Mouse (Mus musculus) MEL (cell line): Measurements from ENCODE around the gene Kdm6b. TPM values are rescaled to one million over a fixed set of nuclear protein-coding genes. Genes with fewer than 3 reads are reported as not detected.

ENCODE experiments used
- DNase-seq: peaks from one replicate; pipeline ENCODE4 v3.0.0; 2011; ENCODE audit warnings: low read depth, low spot score
- H3K27ac ChIP-seq: 2 replicates; pipeline ENCODE4 v1.5.1; 2012; ENCODE audit warnings: low read depth, mild to moderate bottlenecking, control low read depth, low read length, moderate library complexity; ENCODE audit not compliant: control insufficient read depth
- H3K27me3 ChIP-seq, 2 experiments: fragments of 150-350 bp in 1 of 2; sonication (generic) in 1 of 2; 2 replicates each; pipeline ENCODE4 v1.6.1; 2012; ENCODE audit warnings: low read length in 2 of 2, mild to moderate bottlenecking in 2 of 2, improper control_type of control experiment in 1 of 2, moderate library complexity in 1 of 2; ENCODE audit not compliant: insufficient read depth in 2 of 2, control insufficient read depth in 1 of 2
- H3K36me3 ChIP-seq, 2 experiments: 2 replicates each; pipeline ENCODE4 v1.6.1; 2012 to 2014; ENCODE audit warnings: low read length in 2 of 2, improper control_type of control experiment in 1 of 2, inconsistent platforms in 1 of 2, mild to moderate bottlenecking in 1 of 2; ENCODE audit not compliant: insufficient read depth in 2 of 2, control insufficient read depth in 1 of 2
- H3K4me1 ChIP-seq, 2 experiments: fragments of 150-350 bp in 1 of 2; sonication (generic) in 1 of 2; 2 replicates each; pipeline ENCODE4 v1.6.1; 2012; ENCODE audit warnings: low read length in 2 of 2, improper control_type of control experiment in 1 of 2, mild to moderate bottlenecking in 1 of 2; ENCODE audit not compliant: insufficient read depth in 2 of 2, control insufficient read depth in 1 of 2
- H3K4me3 ChIP-seq, 2 experiments: fragments of 150-350 bp in 1 of 2; sonication (generic) in 1 of 2; 2 replicates each; pipeline ENCODE4 v1.5.1; 2012; ENCODE audit warnings: low read depth in 2 of 2, low read length in 2 of 2, mild to moderate bottlenecking in 2 of 2, moderate library complexity in 2 of 2, control low read depth in 1 of 2, improper control_type of control experiment in 1 of 2; ENCODE audit not compliant: control insufficient read depth in 1 of 2, insufficient read depth in 1 of 2
- H3K79me2 ChIP-seq: 2 replicates; pipeline ENCODE4 v1.6.1; 2012; ENCODE audit warnings: mild to moderate bottlenecking, low read length, moderate library complexity; ENCODE audit not compliant: control insufficient read depth, poor library complexity, insufficient read depth
- H3K9ac ChIP-seq: 2 replicates; pipeline ENCODE4 v1.6.1; 2012; ENCODE audit warnings: low read depth, mild to moderate bottlenecking, control low read depth, low read length, moderate library complexity; ENCODE audit not compliant: control insufficient read depth, poor library complexity, severe bottlenecking
- H3K9me3 ChIP-seq: fragments of 150-350 bp; sonication (generic); replicated peaks from 2 replicates; pipeline ENCODE4 v1.6.1; 2012; ENCODE audit warnings: mild to moderate bottlenecking, low read length, improper control_type of control experiment, moderate library complexity; ENCODE audit not compliant: insufficient read depth
- CHD2 ChIP-seq: IDR thresholded peaks from 2 replicates; pipeline ENCODE4 v1.6.1; 2011; ENCODE audit warnings: low read length, improper control_type of control experiment
- E2F4 ChIP-seq: IDR thresholded peaks from 2 replicates; pipeline ENCODE4 v1.6.1; 2011; ENCODE audit warnings: low read depth, low read length, improper control_type of control experiment, borderline replicate concordance
- EP300 ChIP-seq, 2 experiments: IDR thresholded peaks; 2 replicates each; pipeline ENCODE4 v1.6.1; 2011; ENCODE audit warnings: improper control_type of control experiment in 2 of 2, low read length in 2 of 2, low read depth in 1 of 2, mild to moderate bottlenecking in 1 of 2
- ETS1 ChIP-seq: IDR thresholded peaks from 2 replicates; pipeline ENCODE4 v1.6.1; 2012; ENCODE audit warnings: low read depth, mild to moderate bottlenecking, inconsistent platforms, low read length, improper control_type of control experiment, moderate library complexity
- JUND ChIP-seq: IDR thresholded peaks from 2 replicates; pipeline ENCODE4 v1.6.1; 2011; ENCODE audit warnings: low read depth, mild to moderate bottlenecking, improper control_type of control experiment, low read length
- MAX ChIP-seq: IDR thresholded peaks from 2 replicates; pipeline ENCODE4 v1.6.1; 2011; ENCODE audit warnings: low read length, improper control_type of control experiment
- MEF2A ChIP-seq: IDR thresholded peaks from 2 replicates; pipeline ENCODE4 v1.6.1; 2014; ENCODE audit warnings: low read depth, mild to moderate bottlenecking, inconsistent platforms, low read length, improper control_type of control experiment; ENCODE audit not compliant: poor library complexity, insufficient replicate concordance, severe bottlenecking; ENCODE audit errors: extremely low read depth
- MXI1 ChIP-seq: IDR thresholded peaks from 2 replicates; pipeline ENCODE4 v1.6.1; 2011; ENCODE audit warnings: mild to moderate bottlenecking, low read depth, low read length, improper control_type of control experiment
- MYB ChIP-seq: IDR thresholded peaks from 2 replicates; pipeline ENCODE4 v1.6.1; 2011; ENCODE audit warnings: mild to moderate bottlenecking, low read depth, low read length, improper control_type of control experiment
- NRF1 ChIP-seq: IDR thresholded peaks from 2 replicates; pipeline ENCODE4 v1.6.1; 2014; ENCODE audit warnings: low read depth, mild to moderate bottlenecking, inconsistent platforms, low read length, improper control_type of control experiment, moderate library complexity; ENCODE audit not compliant: poor library complexity, insufficient read depth, severe bottlenecking
- POLR2A ChIP-seq, 2 experiments: IDR thresholded peaks; 2 replicates each; pipeline ENCODE4 v1.6.1; 2011 to 2012; ENCODE audit warnings: low read length in 2 of 2, mild to moderate bottlenecking in 2 of 2, control low read depth in 1 of 2, improper control_type of control experiment in 1 of 2, low read depth in 1 of 2, moderate library complexity in 1 of 2; ENCODE audit not compliant: control insufficient read depth in 1 of 2, insufficient read depth in 1 of 2, poor library complexity in 1 of 2
- POLR2AphosphoS2 ChIP-seq: IDR thresholded peaks from 2 replicates; pipeline ENCODE4 v1.6.1; 2011; ENCODE audit warnings: low read length, improper control_type of control experiment
- POLR2AphosphoS5 ChIP-seq: IDR thresholded peaks from 2 replicates; pipeline ENCODE4 v1.6.1; 2012; ENCODE audit warnings: low read depth, borderline replicate concordance, mild to moderate bottlenecking, inconsistent platforms, low read length, moderate library complexity, mixed read lengths
- RCOR1 ChIP-seq: IDR thresholded peaks from 2 replicates; pipeline ENCODE4 v1.6.1; 2012; ENCODE audit warnings: low read depth, mild to moderate bottlenecking, inconsistent platforms, low read length, improper control_type of control experiment
- SMC3 ChIP-seq: IDR thresholded peaks from 2 replicates; pipeline ENCODE4 v1.6.1; 2011; ENCODE audit warnings: low read depth, low read length, improper control_type of control experiment
- TAL1 ChIP-seq: IDR thresholded peaks from 2 replicates; pipeline ENCODE4 v1.6.1; 2012; ENCODE audit warnings: mild to moderate bottlenecking, inconsistent platforms, low read length, moderate library complexity, mixed read lengths
- TBP ChIP-seq: IDR thresholded peaks from 2 replicates; pipeline ENCODE4 v1.8.0; 2011; ENCODE audit warnings: low read depth, low read length, improper control_type of control experiment
- TCF12 ChIP-seq: IDR thresholded peaks from 2 replicates; pipeline ENCODE4 v1.6.1; 2014; ENCODE audit warnings: low read depth, mild to moderate bottlenecking, inconsistent platforms, low read length, improper control_type of control experiment, moderate library complexity
- USF1 ChIP-seq: IDR thresholded peaks from 2 replicates; pipeline ENCODE4 v1.6.1; 2014; ENCODE audit warnings: low read depth, mild to moderate bottlenecking, inconsistent platforms, low read length, improper control_type of control experiment, moderate library complexity
- USF2 ChIP-seq, 2 experiments: IDR thresholded peaks; 2 replicates each; pipeline ENCODE4 v1.6.1; 2011 to 2012; ENCODE audit warnings: improper control_type of control experiment in 2 of 2, low read length in 2 of 2, borderline replicate concordance in 1 of 2, inconsistent platforms in 1 of 2, low read depth in 1 of 2, mild to moderate bottlenecking in 1 of 2; ENCODE audit not compliant: insufficient read depth in 1 of 2
- ZC3H11A ChIP-seq: IDR thresholded peaks from 2 replicates; pipeline ENCODE4 v1.6.1; 2012; ENCODE audit warnings: low read depth, mild to moderate bottlenecking, inconsistent platforms, low read length, improper control_type of control experiment
- ZKSCAN1 ChIP-seq: IDR thresholded peaks from 2 replicates; pipeline ENCODE4 v1.6.1; 2012; ENCODE audit warnings: low read depth, mild to moderate bottlenecking, inconsistent platforms, low read length, improper control_type of control experiment, moderate library complexity
- ZNF384 ChIP-seq: IDR thresholded peaks from 2 replicates; pipeline ENCODE4 v1.6.1; 2012; ENCODE audit warnings: low read depth, mild to moderate bottlenecking, inconsistent platforms, low read length, improper control_type of control experiment
- polyA plus RNA-seq, 2 experiments: library from polyadenylated mRNA; stranded (reverse) in 1 of 2; unstranded in 1 of 2; fragments of >175 nt in 1 of 2; fragments of >200 nt in 1 of 2; gene quantifications; 2 replicates each; pipeline versions ENCODE4 v1.2.1 to v1.2.4; 2012; ENCODE audit warnings: low replicate concordance in 2 of 2, low read depth in 1 of 2; ENCODE audit not compliant: insufficient read length in 2 of 2, insufficient read depth in 1 of 2, missing spikeins in 1 of 2
- total RNA-seq: library from RNA; depleted of rRNA; stranded (reverse); fragments of 300-350 nt; gene quantifications from 2 replicates; pipeline ENCODE4 v1.2.3, GENCODE M21; 2012

The Kdm6b gene
- total and polyA plus RNA-seq, 3 experiments = 5.8 to 43.4 (median 25.0) TPM

DNA sequence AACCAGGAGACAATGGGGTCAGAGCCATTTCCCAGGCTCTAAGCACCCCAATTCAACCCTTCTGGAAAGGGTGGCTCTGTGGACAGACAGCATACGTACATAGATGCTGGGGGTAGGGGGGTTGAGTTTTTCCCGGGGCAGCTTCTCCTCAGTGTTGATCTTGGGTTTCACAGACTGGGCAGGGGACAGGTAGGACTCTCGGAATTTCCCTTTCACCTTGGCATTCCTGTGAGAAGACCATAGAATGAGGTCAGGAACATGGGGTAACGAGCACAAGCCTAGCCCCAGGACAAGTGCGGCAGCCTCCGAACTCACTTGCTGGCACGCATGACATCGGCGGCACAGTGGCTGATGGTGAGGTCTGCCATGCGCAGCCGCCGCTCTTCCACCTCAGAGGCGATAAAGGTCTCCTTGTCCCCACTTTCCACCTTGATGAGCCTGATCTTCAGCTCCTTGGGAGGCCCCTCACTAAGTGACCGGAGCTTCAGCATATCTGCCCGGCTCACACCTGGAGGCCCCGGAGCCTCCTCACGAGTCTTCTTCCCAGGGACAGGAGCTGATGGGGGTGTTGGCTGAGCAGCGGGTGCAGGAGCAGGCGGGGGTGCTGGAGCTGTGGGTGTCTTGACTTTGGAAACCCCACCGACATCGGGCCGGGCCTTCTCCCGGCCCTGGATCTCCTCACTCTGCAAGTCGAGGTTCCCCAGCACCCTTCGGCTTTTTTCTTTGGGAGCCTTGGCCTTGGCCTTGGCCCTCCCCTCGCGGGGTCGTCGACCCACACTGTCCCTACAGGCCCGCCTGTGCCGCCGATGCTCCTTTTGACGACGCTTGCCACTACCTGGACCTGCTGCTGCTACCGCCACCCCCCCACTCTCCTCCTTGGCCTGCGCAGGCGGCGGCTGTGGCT is 9.5 kb downstream of the Kdm6b start:
- H3K4me1 ChIP-seq = peaks cover 0 to 7% of the 10 kb centered on the region in 2 experiments; a peak in 2 of 4 replicates
- no peak for DNase-seq
- no peak overlapping the region for H3K27ac ChIP-seq
- no peaks in the 10 kb centered on the region for H3K27me3 ChIP-seq
- H3K9me3 ChIP-seq = no peaks in the 10 kb centered on the region
- H3K79me2 ChIP-seq = peaks cover 17% of the 10 kb centered on the region
- peaks cover 2% of the 10 kb centered on the region in 2 experiments; a peak in 2 of 4 replicates for H3K36me3 ChIP-seq
- no peak overlapping the region for H3K4me3 ChIP-seq
- H3K9ac ChIP-seq = no peak overlapping the region
- TF ChIP-seq POLR2A (IDR thresholded peaks at IDR 0.05; ENCODE audit: control insufficient read depth in 1 of 2, insufficient read depth in 1 of 2, low read depth in 1 of 2, low read length in 2 of 2, poor library complexity in 1 of 2) (0 out of 4 replicates have a peak, but pooled peaks of 1 of the 2 experiments have one; percentile 11), MYB (no peak)

GRCm38 (mm10) chr11:69401987-69402386 is 11.5 kb downstream of the Kdm6b start:
- TF ChIP-seq SMC3 (no peak), E2F4 (no peak), USF1 (no peak), MXI1 (no peak), TCF12 (no peak), USF2 (IDR thresholded peaks at IDR 0.05; ENCODE audit: borderline replicate concordance in 1 of 2, insufficient read depth in 1 of 2, low read depth in 1 of 2, low read length in 2 of 2) (no peak), MEF2A (no peak), JUND (no peak)
- Histone ChIP-seq H3K79me2 (no peaks in the 10 kb centered on the region; the same call in 1 of the 2 replicates), H3K4me1 (peaks cover 0 to 9% of the 10 kb centered on the region in 2 experiments; a peak in 1 of 4 replicates), H3K36me3 (peaks cover 2 to 5% of the 10 kb centered on the region in 2 experiments; a peak in 3 of 4 replicates), H3K9me3 (no peaks in the 10 kb centered on the region), H3K27me3 (no peaks in the 10 kb centered on the region), H3K4me3 (no peak overlapping the region), H3K9ac (no peak overlapping the region), H3K27ac (no peak overlapping the region)
- no peak for DNase-seq

DNA sequence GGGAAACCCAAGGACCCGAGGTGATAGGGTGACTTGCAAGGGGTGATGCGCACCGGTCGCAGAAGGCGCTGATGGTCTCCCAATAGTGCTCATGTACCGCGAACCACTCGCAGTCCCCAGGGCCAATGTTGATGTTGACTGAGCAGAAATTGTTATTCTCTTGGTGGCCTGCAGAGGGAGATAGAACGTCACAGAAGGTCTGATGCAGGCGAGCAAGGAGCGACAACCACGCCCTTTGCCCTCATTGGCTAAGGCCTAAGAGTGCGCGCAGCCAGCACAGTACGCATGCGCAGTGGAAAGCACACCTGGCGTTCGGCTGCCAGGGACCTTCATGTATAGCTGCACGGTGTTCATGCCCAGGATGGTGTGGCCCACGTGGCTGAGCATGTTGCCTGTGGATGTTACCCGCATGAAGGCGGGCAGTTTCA is 12.3 kb downstream of the Kdm6b start:
- H3K4me1 ChIP-seq = peaks cover 2 to 9% of the 10 kb centered on the region in 2 experiments; a peak in 3 of 4 replicates
- H3K36me3 ChIP-seq = peaks cover 2 to 5% of the 10 kb centered on the region in 2 experiments; a peak in 3 of 4 replicates
- H3K27ac ChIP-seq = no peak overlapping the region
- H3K27me3 ChIP-seq = no peaks in the 10 kb centered on the region
- no peaks in the 10 kb centered on the region; the same call in none of the 2 replicates for H3K79me2 ChIP-seq
- H3K9ac ChIP-seq = no peak overlapping the region
- no peaks in the 10 kb centered on the region for H3K9me3 ChIP-seq
- DNase-seq = peak; percentile 85
- H3K4me3 ChIP-seq = no peak overlapping the region
- TF ChIP-seq MAX (no peak), TBP (no peak), CHD2 (no peak), MYB (no peak), RCOR1 (no peak), TAL1 (no peak), TCF12 (no peak), SMC3 (peak; percentile 87), ZKSCAN1 (no peak), NRF1 (peak; percentile 61), ETS1 (no peak), POLR2AphosphoS2 (no peak), ZC3H11A (peak; percentile 83), USF2 (IDR thresholded peaks at IDR 0.05; ENCODE audit: borderline replicate concordance in 1 of 2, insufficient read depth in 1 of 2, low read depth in 1 of 2, low read length in 2 of 2) (no peak), ZNF384 (no peak), POLR2AphosphoS5 (no peak), EP300 (IDR thresholded peaks at IDR 0.05; ENCODE audit: low read depth in 1 of 2, low read length in 2 of 2) (no peak)
